9 mouse cellular contexts compared by ENCODE assay signal in the genomic region with DNA sequence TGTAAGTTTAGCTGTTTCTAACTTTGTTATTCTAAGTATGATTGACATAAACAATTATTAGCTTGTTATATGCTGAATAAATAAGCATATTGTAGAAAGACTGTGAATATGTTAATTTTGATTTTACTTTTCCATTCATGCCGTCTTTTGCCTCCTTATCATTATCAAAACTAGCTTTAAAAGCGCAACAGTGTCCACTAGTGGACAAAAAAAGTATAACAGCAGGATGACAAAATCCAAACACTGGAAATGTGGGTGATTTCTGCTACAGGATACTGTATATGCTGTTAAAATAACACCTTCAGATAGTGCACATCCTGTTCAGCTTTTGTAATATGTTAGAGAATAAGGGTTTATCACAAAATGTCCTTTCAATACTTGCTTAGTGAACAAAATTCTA.
DNase-seq lines count a peak whose midpoint lies in the region.
"Had no signal": no experiment of that assay in that cellular context is flagged by ENCODE, and none has a peak within 500 bp of the region (broad histone marks: within the 10 kb centered on the region; RNA-seq: fewer than 3 reads in every experiment).

No protein-coding gene starts in this region.

- peak; percentile 13 for DNase-seq in adrenal gland, postnatal 10 days
- no peak for DNase-seq in adrenal gland, postnatal 14 days
- DNase-seq in kidney, postnatal 10 days, result peak; percentile 3
- no peak for DNase-seq in kidney, adult 18-20 months
- peak; percentile 3 for DNase-seq in right cerebral cortex, adult 18-20 months
- DNase-seq in right cerebral cortex, postnatal 4 days, result no peak
- DNase-seq in retina, postnatal 7 days (ENCODE audit: low read depth, low spot score), result peak; percentile 20
- DNase-seq in adrenal gland, adult 8-10 months, result no peak
- DNase-seq: thymus, postnatal 36 days had no signal

Comparison
In these comparisons a context has a peak if more than half of its experiments do, and no peak if none do; other contexts are left out.
1. DNase-seq: peak in adrenal gland, postnatal 10 days (single experiment), kidney, postnatal 10 days (single experiment), right cerebral cortex, adult 18-20 months (single experiment) and retina, postnatal 7 days (single experiment); none in adrenal gland, postnatal 14 days (single experiment), kidney, adult 18-20 months (single experiment), right cerebral cortex, postnatal 4 days (single experiment) and adrenal gland, adult 8-10 months (single experiment).